Mouse (Mus musculus) G1E (cell line): ENCODE results near the gene Triap1.

ENCODE experiments used
- CTCF ChIP-seq: IDR thresholded peaks from 2 replicates; pipeline ENCODE4 v1.5.1; 2012; ENCODE audit warnings: low read depth, low read length, inconsistent platforms, mixed read lengths
- GATA1 ChIP-seq: IDR thresholded peaks from 2 replicates; pipeline ENCODE4 v1.6.1; 2012; ENCODE audit warnings: borderline replicate concordance, low read length, inconsistent platforms, mixed read lengths
- GATA2 ChIP-seq: IDR thresholded peaks from 2 replicates; pipeline ENCODE4 v1.6.1; 2012; ENCODE audit warnings: low read depth, low read length, inconsistent platforms, borderline replicate concordance
- POLR2AphosphoS5 ChIP-seq: IDR thresholded peaks from 2 replicates; pipeline ENCODE4 v1.6.1; 2012; ENCODE audit warnings: low read depth, low read length, inconsistent platforms; ENCODE audit not compliant: insufficient replicate concordance
- TAL1 ChIP-seq: conservative IDR thresholded peaks from 2 replicates; pipeline ENCODE4 v1.6.1; 2012; ENCODE audit warnings: low read depth, low read length, inconsistent platforms, mixed read lengths

DNA sequence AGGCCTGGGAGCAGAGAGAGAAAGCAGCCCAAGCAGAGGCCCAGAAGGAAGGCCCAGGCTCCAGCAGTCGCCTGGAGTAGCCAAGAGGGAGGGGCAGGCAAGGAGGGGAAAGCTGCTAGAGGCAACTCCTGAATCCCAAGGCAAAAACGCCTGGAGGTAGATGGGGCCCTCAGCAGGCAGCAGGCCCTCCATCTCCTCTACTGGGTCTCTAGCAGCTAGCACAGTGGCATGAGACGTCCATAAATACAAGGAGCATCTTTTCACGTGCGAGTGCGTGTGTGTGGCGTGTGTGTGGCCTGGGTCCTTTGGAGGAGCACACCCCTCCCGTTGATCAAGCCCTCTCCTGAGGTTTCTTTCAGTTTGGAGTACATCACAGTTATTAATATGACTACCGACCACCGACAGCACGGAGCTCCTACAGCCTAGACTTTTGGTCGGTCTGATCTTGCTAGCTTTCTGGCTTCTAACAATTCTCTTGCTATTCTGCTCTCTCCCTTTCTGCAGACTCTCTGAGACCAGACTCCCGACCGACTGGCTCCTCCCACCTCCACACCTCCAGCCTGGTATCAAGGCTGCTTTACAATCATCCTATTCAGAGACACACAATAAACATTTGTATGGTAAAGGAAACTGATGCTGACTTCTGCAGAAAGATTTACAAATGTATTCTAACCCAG lies 23.9 kb upstream of the Triap1 start:
- no peak for TF ChIP-seq CTCF
- TF ChIP-seq GATA1 = no peak
- TF ChIP-seq POLR2AphosphoS5 = no peak
- no peak for TF ChIP-seq TAL1
- no peak for TF ChIP-seq GATA2
